Mouse (Mus musculus): ENCODE measurements around the gene Ugt1a7c.

The Ugt1a7c gene

GRCm38 (mm10) chr1:88261706-88262105 lies 166.8 kb downstream of the Ugt1a7c start:
- DNase-seq (ENCODE audit: low spot score) = no peak

- peak; percentile 98 for DNase-seq (ENCODE audit: low spot score)
These were observed 167.4 kb downstream of the Ugt1a7c start for GRCm38 (mm10) chr1:88262255-88262654.

GRCm38 (mm10) chr1:88262961-88263360 lies 168.1 kb downstream of the Ugt1a7c start:
- DNase-seq (ENCODE audit: low spot score) = no peak

- DNase-seq (ENCODE audit: low spot score) = no peak
These were observed 168.9 kb downstream of the Ugt1a7c start for GRCm38 (mm10) chr1:88263778-88264177.

GRCm38 (mm10) chr1:88264237-88264868 lies 169.5 kb downstream of the Ugt1a7c start:
- no peak for DNase-seq (ENCODE audit: low spot score)

- no peak for DNase-seq (ENCODE audit: low spot score)
These were observed 170.0 kb downstream of the Ugt1a7c start for GRCm38 (mm10) chr1:88264869-88265240.

GRCm38 (mm10) chr1:88266123-88266522 lies 171.3 kb downstream of the Ugt1a7c start:
- no peak for DNase-seq (ENCODE audit: low spot score)

GRCm38 (mm10) chr1:88267489-88267888 lies 172.6 kb downstream of the Ugt1a7c start:
- no peak for DNase-seq (ENCODE audit: low spot score)

- DNase-seq (ENCODE audit: low spot score) = no peak
These were observed 173.2 kb downstream of the Ugt1a7c start for GRCm38 (mm10) chr1:88268070-88268469.

All from urinary bladder, postnatal 10 days (tissue).